Mouse (Mus musculus): ENCODE results near the gene Ttc27. TPM values are rescaled to one million over a fixed set of nuclear protein-coding genes. Genes with fewer than 3 reads are reported as not detected.

The Ttc27 gene
- polyA plus RNA-seq, 1 experiment from 2014 or later = 8.8 TPM

DNA sequence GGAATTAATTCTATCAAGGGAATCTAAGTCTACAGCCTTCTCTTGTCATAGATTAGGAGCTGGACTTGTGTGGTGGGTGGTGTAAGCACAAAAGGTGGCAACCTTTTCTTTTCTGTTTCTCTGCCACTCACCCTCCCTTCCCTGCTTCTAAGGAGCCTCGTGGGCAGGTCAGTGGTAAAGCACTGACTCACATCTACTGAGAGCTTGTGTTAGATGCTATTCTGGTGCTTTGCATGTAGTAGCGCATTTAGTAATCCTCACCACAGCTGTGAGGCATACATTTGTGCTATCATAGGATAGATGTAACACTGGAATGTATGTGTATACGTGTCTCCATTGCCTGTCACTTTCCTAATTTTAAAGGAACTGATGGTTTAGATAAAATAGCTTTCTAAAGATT, 124.2 kb downstream of the Ttc27 start:
- no peaks in the 10 kb centered on the region for H3K9me3 ChIP-seq (ENCODE audit: low read length)
- 76% methylated on average over 3 of the region's 3 CpGs for WGBS
- H3K4me1 ChIP-seq (ENCODE audit: insufficient read depth, low read depth, low read length) = peaks cover 6% of the 10 kb centered on the region; the same call in 1 of the 2 replicates
- ATAC-seq = no peak
- no peaks in the 10 kb centered on the region for H3K36me3 ChIP-seq (ENCODE audit: insufficient read depth, low read length)
- H3K4me2 ChIP-seq (replicated peaks; ENCODE audit: low read depth, low read length) = no peak overlapping the region
- H3K4me3 ChIP-seq (ENCODE audit: low read depth, low read length) = no peak overlapping the region
- no peaks in the 10 kb centered on the region for H3K27me3 ChIP-seq (replicated peaks; ENCODE audit: insufficient read depth, low read length)
- no peak overlapping the region for H3K9ac ChIP-seq (replicated peaks; ENCODE audit: low read depth)
- TF ChIP-seq EP300 (IDR thresholded peaks at IDR 0.05) = no peak
- TF ChIP-seq CTCF (IDR thresholded peaks at IDR 0.05) = no peak
- no peak overlapping the region for H3K27ac ChIP-seq (ENCODE audit: low read length)
- DNase-seq (ENCODE audit: low spot score) = no peak

DNA sequence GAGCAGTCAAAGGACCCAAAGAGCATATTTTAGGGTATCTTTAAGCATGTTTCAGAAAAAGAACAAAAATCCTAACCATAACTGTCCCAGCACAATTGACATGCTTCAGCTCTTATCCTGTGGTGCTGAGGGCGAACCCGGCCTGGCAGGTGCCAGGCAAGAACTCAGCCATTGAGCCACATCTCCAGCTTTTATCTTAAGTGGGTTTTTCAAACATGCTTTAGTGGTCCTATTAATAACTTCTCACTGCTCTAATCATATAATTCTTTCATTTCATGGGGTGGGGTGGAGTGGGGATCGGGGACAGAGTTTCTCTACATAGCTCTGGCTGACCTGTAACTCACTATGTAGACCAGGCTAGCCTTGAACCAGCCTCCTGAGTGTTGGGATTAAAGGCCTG, 125.1 kb downstream of the Ttc27 start:
- Histone ChIP-seq H3K27ac (ENCODE audit: low read length) (no peak overlapping the region), H3K4me1 (ENCODE audit: insufficient read depth, low read depth, low read length) (peaks cover 6% of the 10 kb centered on the region; the same call in 1 of the 2 replicates), H3K4me2 (replicated peaks; ENCODE audit: low read depth, low read length) (no peak overlapping the region), H3K9ac (replicated peaks; ENCODE audit: low read depth) (no peak overlapping the region), H3K9me3 (ENCODE audit: low read length) (no peaks in the 10 kb centered on the region), H3K4me3 (ENCODE audit: low read depth, low read length) (no peak overlapping the region), H3K27me3 (replicated peaks; ENCODE audit: insufficient read depth, low read length) (no peaks in the 10 kb centered on the region), H3K36me3 (ENCODE audit: insufficient read depth, low read length) (no peaks in the 10 kb centered on the region)
- ATAC-seq = no peak
- 76% methylated on average over 3 of the region's 3 CpGs for WGBS
- peak; percentile 21 for DNase-seq (ENCODE audit: low spot score)
- TF ChIP-seq CTCF (IDR thresholded peaks at IDR 0.05) (no peak), EP300 (IDR thresholded peaks at IDR 0.05) (no peak)

DNA sequence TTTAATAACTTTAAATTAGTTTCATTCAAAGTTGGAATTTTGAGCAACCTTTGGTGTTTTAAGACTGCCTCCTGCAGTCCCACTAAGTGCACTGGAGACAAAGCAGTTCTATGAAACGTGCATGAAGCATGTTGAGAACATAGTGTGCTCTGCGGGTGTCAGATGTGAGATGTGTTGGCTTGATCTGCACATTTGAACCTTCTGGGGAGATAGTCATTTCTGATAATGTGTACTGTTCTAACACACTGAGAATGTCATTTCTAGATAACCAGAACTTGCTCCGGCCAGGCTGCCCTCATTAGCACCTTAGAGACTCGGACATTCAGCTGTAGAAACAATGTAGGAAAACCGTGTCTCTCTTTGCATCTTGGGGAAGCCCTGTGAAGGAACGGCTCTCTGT, 126.0 kb downstream of the Ttc27 start:
- H3K4me3 ChIP-seq (ENCODE audit: low read depth, low read length) = no peak overlapping the region
- H3K4me1 ChIP-seq (ENCODE audit: insufficient read depth, low read depth, low read length) = peaks cover 6% of the 10 kb centered on the region; the same call in 1 of the 2 replicates
- no peaks in the 10 kb centered on the region for H3K36me3 ChIP-seq (ENCODE audit: insufficient read depth, low read length)
- no peaks in the 10 kb centered on the region for H3K9me3 ChIP-seq (ENCODE audit: low read length)
- no peak overlapping the region for H3K27ac ChIP-seq (ENCODE audit: low read length)
- no peak overlapping the region for H3K9ac ChIP-seq (replicated peaks; ENCODE audit: low read depth)
- DNase-seq (ENCODE audit: low spot score) (no peak), ATAC-seq (no peak)
- no peaks in the 10 kb centered on the region for H3K27me3 ChIP-seq (replicated peaks; ENCODE audit: insufficient read depth, low read length)
- no peak overlapping the region for H3K4me2 ChIP-seq (replicated peaks; ENCODE audit: low read depth, low read length)
- WGBS = 91% methylated on average over 6 of the region's 6 CpGs
- TF ChIP-seq CTCF (IDR thresholded peaks at IDR 0.05) = no peak
- no peak for TF ChIP-seq EP300 (IDR thresholded peaks at IDR 0.05)

DNA sequence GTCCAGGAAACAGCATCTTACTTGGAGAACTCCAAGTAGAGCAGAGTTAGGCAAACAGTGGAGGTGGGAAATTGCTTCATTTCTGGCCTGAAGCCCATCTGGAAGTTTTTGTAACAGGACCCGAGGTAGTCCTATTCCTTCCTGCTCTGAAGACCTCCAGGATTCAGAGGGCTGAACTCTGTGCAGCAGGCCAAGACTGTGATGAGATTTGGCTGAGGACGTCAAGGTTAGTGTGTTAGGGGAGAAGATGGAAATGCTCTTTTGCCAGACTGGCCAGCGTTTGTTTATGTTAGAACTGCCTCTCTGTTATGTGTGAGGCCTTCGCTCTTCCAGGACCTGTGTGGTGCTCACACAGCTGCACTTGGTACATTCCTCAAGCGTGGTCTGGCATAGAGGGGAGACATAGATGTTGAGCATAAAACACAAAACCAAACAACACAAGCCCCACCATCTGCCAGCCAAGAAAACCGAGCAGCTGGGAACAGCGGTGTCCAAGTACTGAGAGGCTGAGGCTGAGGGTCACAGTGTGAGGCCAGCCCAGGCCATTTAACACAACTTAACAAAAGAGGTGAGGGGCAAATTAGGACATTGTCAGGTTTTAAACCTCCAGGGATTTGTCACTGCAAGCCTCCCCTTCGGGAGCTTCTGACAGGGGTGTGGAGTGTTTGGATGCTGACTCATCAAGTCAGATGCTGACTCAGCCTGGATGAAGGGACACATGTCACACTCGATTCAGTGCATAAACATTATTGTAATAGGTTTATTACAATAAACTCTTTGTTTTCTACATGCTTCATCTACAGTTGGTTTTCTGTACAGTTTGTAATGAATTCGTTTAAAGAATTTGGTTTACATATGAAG, 128.7 kb downstream of the Ttc27 start:
- WGBS = 24% methylated on average over 10 of the region's 10 CpGs
- DNase-seq (ENCODE audit: low spot score) = peak; percentile 57
- TF ChIP-seq EP300 (IDR thresholded peaks at IDR 0.05) = no peak
- no peak for TF ChIP-seq CTCF (IDR thresholded peaks at IDR 0.05)
- Histone ChIP-seq H3K4me1 (ENCODE audit: insufficient read depth, low read depth, low read length) (peaks cover 6% of the 10 kb centered on the region; the same call in 1 of the 2 replicates), H3K27me3 (replicated peaks; ENCODE audit: insufficient read depth, low read length) (no peaks in the 10 kb centered on the region), H3K4me2 (replicated peaks; ENCODE audit: low read depth, low read length) (no peak overlapping the region), H3K36me3 (ENCODE audit: insufficient read depth, low read length) (no peaks in the 10 kb centered on the region), H3K4me3 (ENCODE audit: low read depth, low read length) (no peak overlapping the region), H3K27ac (ENCODE audit: low read length) (peak overlapping the region; percentile 11), H3K9ac (replicated peaks; ENCODE audit: low read depth) (no peak overlapping the region), H3K9me3 (ENCODE audit: low read length) (no peaks in the 10 kb centered on the region)
- ATAC-seq = peak; percentile 80

DNA sequence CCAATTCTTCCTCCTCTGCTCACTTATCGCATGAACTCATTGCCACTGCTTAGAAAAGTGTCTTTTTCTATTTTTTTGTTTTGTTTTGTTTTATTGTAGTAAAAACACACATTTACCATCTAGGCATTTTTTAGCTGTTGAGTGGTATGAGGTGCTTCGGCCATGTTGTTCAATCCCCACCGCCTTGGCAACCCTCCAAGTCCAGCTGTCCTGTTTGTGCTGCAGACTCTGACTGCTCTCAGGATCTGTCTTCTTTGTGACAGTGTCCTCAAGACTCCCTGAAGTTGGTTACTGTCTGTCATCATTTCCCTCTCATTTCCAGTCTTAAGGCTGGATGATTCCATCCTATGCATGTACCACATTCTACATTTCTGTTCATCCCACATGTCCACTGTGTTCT, 132.7 kb downstream of the Ttc27 start:
- no peak overlapping the region for H3K27ac ChIP-seq (ENCODE audit: low read length)
- H3K36me3 ChIP-seq (ENCODE audit: insufficient read depth, low read length) = no peaks in the 10 kb centered on the region; the same call in 1 of the 2 replicates
- no peaks in the 10 kb centered on the region for H3K9me3 ChIP-seq (ENCODE audit: low read length)
- no peak overlapping the region for H3K4me2 ChIP-seq (replicated peaks; ENCODE audit: low read depth, low read length)
- TF ChIP-seq CTCF (IDR thresholded peaks at IDR 0.05) (no peak), EP300 (IDR thresholded peaks at IDR 0.05) (no peak)
- no peak for DNase-seq (ENCODE audit: low spot score)
- H3K27me3 ChIP-seq (replicated peaks; ENCODE audit: insufficient read depth, low read length) = no peaks in the 10 kb centered on the region
- H3K9ac ChIP-seq (replicated peaks; ENCODE audit: low read depth) = no peak overlapping the region
- 84% methylated on average over 3 of the region's 3 CpGs for WGBS
- no peak for ATAC-seq
- peaks cover 6% of the 10 kb centered on the region; the same call in 1 of the 2 replicates for H3K4me1 ChIP-seq (ENCODE audit: insufficient read depth, low read depth, low read length)
- H3K4me3 ChIP-seq (ENCODE audit: low read depth, low read length) = no peak overlapping the region

DNA sequence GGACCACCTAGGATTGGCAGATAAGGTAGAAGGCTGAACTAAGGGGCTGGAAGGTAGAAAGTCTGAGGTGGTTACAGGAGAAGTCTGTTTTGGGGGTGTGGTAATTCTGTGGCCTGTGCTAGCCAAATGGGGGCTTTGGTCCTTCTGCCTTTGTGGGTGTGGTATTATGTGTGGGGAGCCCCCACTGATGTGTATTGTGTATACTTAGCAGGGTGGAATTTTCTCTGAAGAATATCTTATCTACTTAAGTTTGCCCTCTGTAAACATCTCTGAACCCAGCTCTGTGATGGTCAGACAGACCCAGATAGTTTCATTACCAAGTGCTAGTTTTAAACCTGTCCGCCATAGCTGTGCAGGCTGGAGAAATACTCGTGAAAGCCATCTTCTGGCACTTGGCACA, 141.8 kb downstream of the Ttc27 start:
- 57% methylated on average over 2 of the region's 2 CpGs for WGBS
- Histone ChIP-seq H3K9ac (replicated peaks; ENCODE audit: low read depth) (no peak overlapping the region), H3K9me3 (ENCODE audit: low read length) (no peaks in the 10 kb centered on the region), H3K27ac (ENCODE audit: low read length) (no peak overlapping the region), H3K27me3 (replicated peaks; ENCODE audit: insufficient read depth, low read length) (no peaks in the 10 kb centered on the region), H3K4me2 (replicated peaks; ENCODE audit: low read depth, low read length) (no peak overlapping the region), H3K36me3 (ENCODE audit: insufficient read depth, low read length) (no peaks in the 10 kb centered on the region), H3K4me1 (ENCODE audit: insufficient read depth, low read depth, low read length) (no peaks in the 10 kb centered on the region; the same call in 1 of the 2 replicates), H3K4me3 (ENCODE audit: low read depth, low read length) (no peak overlapping the region)
- DNase-seq (ENCODE audit: low spot score) (no peak), ATAC-seq (no peak)
- no peak for TF ChIP-seq CTCF (IDR thresholded peaks at IDR 0.05)
- no peak for TF ChIP-seq EP300 (IDR thresholded peaks at IDR 0.05)

Data from lung, postnatal 0 days (tissue).